Mouse (Mus musculus) heart, postnatal 0 days (tissue): ENCODE results near the gene Psmd12.

Experiments used
- CTCF ChIP-seq: IDR thresholded peaks from 2 replicates; pipeline ENCODE4 v1.5.1; 2016; ENCODE audit warnings: antibody characterized with exemption, control low read depth, low read depth
- EP300 ChIP-seq: IDR thresholded peaks from 2 replicates; pipeline ENCODE4 v1.6.1; 2016; ENCODE audit warnings: antibody characterized with exemption, low read depth

GRCm38 (mm10) chr11:107527632-107528031, 48.3 kb downstream of the Psmd12 start:
- TF ChIP-seq EP300 (no peak), CTCF (no peak)
